Mouse (Mus musculus) yolk sac, embryonic 10.5 days (tissue): Measurements from ENCODE around the gene Dnah1.

ENCODE experiments used
- DNase-seq: peaks from one replicate; pipeline ENCODE4 v3.0.0-alpha.2; 2017; ENCODE audit warnings: low spot score

Gene Dnah1

GRCm38 (mm10) chr14:31323849-31324792 lies at the start of gene Dnah1:
Gene Dnah1 (minus strand): TSS chr14:31323896.
- peak; percentile 21 for DNase-seq

- no peak for DNase-seq
Observed at GRCm38 (mm10) chr14:31369377-31369776, 45.7 kb upstream of the Dnah1 start.

GRCm38 (mm10) chr14:31367951-31368350 lies 44.3 kb upstream of the Dnah1 start:
- no peak for DNase-seq

- no peak for DNase-seq
Observed at GRCm38 (mm10) chr14:31365350-31365749, 41.7 kb upstream of the Dnah1 start.

GRCm38 (mm10) chr14:31364589-31364988 lies 40.9 kb upstream of the Dnah1 start:
- no peak for DNase-seq

- no peak for DNase-seq
Observed at GRCm38 (mm10) chr14:31362236-31362635, 38.5 kb upstream of the Dnah1 start.

- DNase-seq = no peak
Observed at GRCm38 (mm10) chr14:31345367-31345766, 21.7 kb upstream of the Dnah1 start.

GRCm38 (mm10) chr14:31343241-31343640 lies 19.5 kb upstream of the Dnah1 start:
- no peak for DNase-seq

GRCm38 (mm10) chr14:31337947-31338346 lies 14.3 kb upstream of the Dnah1 start:
- DNase-seq = no peak

GRCm38 (mm10) chr14:31337406-31337805 lies 13.7 kb upstream of the Dnah1 start:
- no peak for DNase-seq

GRCm38 (mm10) chr14:31336369-31337155 lies 12.9 kb upstream of the Dnah1 start, which contains the start of gene Capn7:
Gene Capn7 (plus strand): TSS chr14:31336638.
- DNase-seq = peak; percentile 99

- DNase-seq = no peak
Observed at GRCm38 (mm10) chr14:31335765-31336164, 12.1 kb upstream of the Dnah1 start.

- DNase-seq = no peak
Observed at GRCm38 (mm10) chr14:31330957-31331356, 7.3 kb upstream of the Dnah1 start.

- DNase-seq = no peak
Observed at GRCm38 (mm10) chr14:31329741-31330140, 6.0 kb upstream of the Dnah1 start.

- no peak for DNase-seq
Observed at GRCm38 (mm10) chr14:31327681-31328080, 4.0 kb upstream of the Dnah1 start.

GRCm38 (mm10) chr14:31327196-31327595 lies 3.5 kb upstream of the Dnah1 start:
- no peak for DNase-seq

GRCm38 (mm10) chr14:31326770-31327169 lies 3.1 kb upstream of the Dnah1 start:
- DNase-seq = no peak

GRCm38 (mm10) chr14:31325551-31325950 lies 1.9 kb upstream of the Dnah1 start:
- DNase-seq = no peak

GRCm38 (mm10) chr14:31324851-31325250 lies 1.2 kb upstream of the Dnah1 start:
- DNase-seq = no peak

GRCm38 (mm10) chr14:31323189-31323588 lies 507 bp downstream of the Dnah1 start:
- no peak for DNase-seq

GRCm38 (mm10) chr14:31322191-31322590 lies 1.5 kb downstream of the Dnah1 start:
- no peak for DNase-seq

- DNase-seq = no peak
Observed at GRCm38 (mm10) chr14:31321181-31321580, 2.5 kb downstream of the Dnah1 start.

- no peak for DNase-seq
Observed at GRCm38 (mm10) chr14:31319546-31319945, 4.2 kb downstream of the Dnah1 start.
